Mouse (Mus musculus) spleen, postnatal 4 days (tissue): ENCODE results near the gene Zswim4.

ENCODE experiments used
- DNase-seq, 2 experiments: peaks; one replicate each; pipeline ENCODE4 v3.0.0; 2022; ENCODE audit warnings: low spot score in 2 of 2

Zswim4 gene

DNA sequence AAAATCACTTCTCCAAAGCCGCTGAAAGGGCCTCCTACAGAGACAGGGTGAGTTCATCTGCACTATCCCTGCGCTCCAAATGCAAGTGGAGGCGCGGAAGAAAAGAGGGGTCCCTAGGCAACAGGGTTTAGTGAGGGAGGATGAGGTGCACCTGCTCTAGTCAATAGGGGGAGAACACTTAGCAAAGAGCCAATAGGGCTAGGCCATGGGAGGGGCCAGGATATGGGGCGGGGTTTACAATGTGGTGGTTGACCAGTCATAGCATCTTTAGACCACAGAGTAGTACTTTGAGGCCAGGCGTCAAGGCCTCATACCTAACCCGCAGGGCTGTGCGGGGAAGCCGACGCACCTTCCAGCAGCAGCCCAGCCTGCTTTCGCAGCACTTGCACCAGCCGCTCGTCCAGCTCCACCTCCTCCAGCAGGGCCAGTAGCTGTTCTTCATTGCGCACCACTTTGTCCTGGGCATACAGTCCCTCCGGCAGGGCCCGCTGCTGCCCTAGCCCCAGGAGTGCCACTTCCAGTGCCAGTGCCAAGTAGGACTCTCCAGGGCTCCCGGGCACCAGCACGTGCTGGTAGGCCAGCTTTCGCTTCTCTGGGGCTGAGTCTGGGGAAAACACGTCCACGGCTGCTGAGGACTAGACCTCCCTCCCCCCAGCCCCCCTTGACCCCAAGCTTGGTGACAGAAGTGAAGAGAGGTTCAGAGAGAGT is 13.4 kb downstream of the Zswim4 start:
- DNase-seq = no peak

DNA sequence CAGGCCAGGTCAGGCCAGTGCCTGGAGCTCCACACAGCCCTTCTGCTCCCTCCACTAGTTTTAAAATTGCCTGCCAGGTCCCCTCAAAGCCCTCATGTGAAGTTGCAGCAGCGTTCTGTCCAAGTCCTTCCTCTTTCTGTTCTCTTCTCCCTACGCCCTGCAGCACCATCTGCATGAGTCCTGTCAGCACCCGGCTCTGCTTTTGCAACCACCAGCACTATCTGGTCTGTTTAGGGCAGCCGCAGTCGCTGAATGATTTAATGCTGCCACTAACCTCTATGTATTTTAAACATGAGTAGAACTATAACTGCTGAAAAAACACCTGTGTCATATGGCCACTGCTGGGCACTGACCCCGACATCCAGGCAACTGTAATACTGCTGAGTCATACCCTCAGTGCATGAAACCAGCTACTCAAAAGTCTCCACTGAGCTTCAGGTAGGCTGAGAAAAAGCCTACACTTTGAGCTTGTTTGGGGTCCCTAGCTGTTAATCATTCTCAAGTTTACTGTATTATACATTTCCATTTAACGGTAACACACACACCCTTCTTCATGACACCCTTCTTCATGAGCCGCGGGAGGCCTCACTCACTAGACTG is 14.2 kb downstream of the Zswim4 start:
- no peak for DNase-seq

DNA sequence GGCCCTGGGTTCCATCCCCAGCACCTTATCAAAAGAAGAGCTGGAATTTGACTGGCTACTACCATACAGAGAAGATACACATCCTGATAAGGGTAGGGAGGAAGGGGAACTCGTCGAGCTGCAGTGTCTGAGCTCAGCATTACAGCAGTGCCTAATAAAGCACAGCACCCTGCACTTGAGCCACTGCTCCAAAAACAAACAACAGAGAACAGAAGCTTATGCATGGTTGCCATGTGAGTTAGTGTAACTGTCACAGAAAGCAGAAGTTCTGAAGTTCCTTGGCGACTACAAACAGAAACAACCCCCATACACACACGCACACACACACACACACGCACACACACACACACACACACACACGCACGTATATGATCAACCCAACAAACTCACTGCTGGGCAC is 16.8 kb downstream of the Zswim4 start:
- DNase-seq = no peak

DNA sequence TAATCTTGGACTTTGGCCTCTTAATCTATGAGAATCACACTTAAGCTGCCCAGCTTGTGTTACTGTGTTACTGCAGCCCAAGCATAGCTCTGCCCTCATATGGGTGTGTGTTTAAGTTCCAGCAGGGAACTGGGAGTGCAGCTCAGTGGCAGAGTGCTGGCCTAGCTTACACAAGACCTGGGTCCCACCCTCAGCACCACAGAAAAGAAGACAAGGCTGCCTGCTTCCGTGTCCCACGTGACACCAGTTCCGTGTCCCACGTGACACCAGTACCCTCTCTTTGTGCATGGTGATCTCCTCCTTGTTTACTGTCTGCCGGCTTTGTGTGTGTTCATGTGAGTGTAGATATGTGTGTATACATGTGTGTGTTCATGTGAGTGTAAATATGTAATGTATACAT is 18.7 kb downstream of the Zswim4 start:
- no peak for DNase-seq

DNA sequence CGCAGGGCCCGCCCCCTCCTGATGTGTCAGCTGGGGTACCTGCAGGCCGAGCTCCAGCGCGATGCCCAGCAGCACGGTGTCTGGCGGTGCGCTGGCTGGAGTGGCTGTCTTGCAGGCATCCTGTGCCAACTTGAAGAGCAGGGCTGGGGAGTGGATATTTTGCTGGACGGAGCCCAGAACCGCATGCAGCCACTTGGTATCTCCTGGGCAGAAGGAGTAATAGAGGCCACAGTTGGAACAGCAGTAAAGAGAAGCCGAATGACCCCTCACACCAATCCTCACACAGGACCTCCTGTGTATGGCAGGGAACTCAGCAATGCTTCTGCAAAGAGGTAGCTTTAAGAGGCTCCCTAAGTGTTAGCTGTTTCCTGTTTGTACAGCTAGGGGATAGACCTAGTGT is 19.6 kb downstream of the Zswim4 start:
- DNase-seq = no peak

DNA sequence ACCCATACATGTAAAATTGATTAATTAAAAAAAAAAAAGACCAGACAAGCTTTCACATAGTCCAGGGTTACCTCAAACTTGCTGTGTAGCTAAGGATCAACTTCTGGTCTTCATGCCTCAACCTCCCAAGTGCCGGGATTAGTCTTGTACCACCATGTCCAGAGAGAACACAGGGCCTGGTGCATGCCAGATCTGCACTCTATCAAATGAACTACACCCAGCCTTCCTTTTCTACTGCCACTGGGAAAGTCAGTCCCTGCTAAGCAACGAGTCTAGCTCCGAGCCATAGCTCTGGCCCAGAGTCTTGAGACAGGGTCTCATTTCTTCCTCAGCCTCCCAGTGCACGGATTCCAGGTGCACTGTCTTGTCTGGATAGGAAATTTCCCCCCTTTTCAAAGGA is 23.6 kb downstream of the Zswim4 start:
- DNase-seq = no peak

DNA sequence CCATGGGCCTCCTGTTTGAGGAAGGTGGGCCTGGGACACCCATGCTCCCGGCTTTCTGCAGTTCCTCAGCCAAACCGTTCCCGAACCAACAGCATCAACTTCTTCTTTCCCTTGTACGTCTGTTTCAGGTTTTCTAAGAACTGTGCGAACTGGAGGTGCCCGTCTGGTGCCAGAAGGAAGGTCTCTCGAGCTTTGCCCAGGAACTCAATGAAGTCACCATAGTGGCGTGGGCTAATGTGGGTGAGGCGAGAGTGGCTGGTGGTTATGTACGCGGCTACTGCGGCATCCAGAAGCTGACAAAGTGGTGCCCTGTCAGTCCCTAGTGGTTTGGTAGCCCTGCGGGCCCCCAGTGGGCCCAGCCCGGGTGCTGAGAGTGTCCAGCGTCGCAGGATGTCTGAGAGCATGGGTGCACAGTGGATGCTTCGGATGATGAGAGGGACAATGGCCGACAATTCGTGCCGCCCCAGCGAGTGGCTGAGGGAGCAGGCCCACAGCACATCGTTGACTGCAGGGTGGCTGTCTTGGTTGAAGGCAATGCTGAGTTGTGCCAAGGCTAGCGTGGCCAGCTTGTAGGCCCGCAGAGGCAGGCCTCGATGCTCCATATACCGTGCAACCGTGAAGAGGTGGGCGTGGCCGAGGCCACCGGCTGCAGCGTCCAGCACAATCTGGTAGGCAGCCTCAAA is 24.8 kb downstream of the Zswim4 start:
- DNase-seq = no peak

DNA sequence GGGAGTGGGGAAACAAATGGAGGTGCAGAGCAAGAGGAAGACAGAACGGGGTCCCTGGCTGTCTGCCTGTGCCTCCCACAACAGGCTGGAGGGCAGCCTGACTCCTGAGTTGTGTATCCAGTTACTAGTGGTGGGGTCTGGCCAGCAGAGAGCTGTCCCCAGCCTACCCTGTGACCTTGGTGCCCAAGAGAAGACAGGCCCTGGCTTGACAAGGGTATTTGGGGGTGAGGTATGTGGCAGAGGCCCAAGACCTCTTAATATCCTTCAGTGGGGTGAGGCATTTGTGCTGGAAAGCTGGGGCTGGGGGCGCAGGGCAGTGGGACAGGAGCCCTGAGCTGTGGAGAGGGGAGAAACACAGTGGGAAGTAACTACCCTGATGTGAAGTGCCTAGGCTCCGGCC is 25.7 kb downstream of the Zswim4 start:
- DNase-seq = no peak

DNA sequence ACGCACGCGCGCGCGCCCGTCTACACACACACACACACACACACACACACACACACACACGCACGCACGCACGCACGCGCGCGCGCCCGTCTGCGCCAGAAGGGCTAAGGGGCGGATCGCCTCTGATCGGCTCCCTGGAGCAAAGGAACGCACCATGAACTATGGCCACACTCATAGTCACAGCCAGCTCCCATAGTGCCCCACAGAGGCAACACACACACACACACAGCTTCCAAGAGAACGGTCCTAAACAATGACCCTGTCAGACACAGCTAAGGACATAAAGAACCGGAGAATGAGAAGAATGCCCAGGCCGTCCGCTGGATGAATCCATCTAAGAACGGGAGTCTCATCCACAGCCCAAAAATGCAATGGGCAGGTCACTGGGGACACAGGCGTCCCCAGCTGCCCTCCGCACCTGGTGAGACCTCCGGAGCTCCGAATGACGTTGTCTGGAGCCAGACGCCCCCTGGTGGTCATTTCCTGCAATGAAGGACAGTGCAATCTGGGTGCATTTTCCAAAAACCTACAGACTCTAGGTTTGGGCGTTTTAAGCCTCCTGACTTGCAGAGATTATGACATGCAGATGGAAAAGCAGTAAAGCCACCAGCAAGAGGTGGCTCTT is 26.6 kb downstream of the Zswim4 start:
- DNase-seq = peak; percentile 80 to 93

DNA sequence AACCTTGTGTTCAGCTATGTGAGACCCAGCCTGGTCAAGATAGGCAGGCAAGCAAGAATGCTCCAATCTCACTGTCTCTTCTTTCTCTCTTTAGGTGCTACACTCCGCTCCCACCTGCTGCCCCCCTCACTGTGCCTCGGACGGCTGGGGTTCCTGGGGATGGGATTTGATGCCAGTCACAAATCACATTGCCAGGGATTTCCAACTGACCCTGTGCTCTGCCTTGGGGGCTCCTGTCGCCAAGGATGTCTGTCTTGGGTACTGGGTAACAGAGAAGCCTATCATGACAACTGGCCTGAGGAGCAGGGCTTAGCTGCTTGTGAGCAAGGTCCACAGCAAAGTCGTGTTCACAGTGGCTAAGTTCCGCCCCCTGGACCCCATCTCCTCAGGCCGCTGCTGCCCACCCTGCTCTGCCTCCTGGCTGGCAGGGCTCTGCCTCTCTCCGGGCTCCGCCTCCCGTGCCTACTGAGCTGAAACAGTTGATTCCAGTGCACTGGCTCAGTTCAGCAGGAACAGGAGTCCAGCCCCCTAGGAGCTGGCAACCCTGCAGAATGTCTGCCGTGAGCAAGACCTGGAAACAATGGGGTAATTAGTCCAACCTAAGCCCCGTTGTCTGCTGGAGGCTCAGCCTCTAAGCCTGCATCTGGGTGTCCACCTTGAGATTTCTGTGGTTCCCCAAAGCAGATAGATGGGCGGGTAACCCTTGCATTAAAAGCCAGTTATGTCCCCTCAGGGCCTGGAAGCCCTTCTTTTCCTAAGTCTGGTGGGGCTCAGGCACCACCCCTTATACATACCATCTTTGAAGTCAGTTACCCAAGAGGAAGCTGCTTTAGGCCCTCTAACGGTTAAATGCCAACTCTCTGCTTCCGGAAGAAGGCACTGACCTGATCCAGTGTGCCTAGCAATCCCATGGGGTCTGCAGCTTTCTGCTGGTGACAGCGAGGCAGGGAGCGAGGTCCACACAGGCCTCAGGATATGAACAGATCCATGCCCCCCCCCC is 28.2 kb downstream of the Zswim4 start:
- DNase-seq = no peak

DNA sequence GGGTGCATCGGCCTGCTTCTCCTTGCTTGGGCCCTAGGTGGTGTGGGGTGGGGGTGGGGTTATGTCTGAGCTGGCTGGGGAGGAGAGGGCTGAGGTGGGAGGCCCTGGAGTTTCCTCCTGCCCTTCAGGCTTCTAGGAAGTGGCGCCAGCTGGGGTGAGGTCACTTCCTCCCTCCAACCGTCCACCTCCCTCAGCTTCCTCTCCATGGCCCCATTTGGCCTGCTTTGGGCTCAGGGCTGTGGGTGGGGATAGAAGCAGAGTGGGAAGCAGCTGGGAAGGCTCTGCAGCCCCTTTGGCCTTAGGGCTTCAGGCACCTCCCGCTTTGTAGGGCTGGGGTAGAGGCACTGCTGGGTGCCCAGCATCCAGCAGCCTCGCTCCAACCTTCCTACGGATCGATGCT is 29.0 kb downstream of the Zswim4 start:
- peak; percentile 56 to 74 for DNase-seq

DNA sequence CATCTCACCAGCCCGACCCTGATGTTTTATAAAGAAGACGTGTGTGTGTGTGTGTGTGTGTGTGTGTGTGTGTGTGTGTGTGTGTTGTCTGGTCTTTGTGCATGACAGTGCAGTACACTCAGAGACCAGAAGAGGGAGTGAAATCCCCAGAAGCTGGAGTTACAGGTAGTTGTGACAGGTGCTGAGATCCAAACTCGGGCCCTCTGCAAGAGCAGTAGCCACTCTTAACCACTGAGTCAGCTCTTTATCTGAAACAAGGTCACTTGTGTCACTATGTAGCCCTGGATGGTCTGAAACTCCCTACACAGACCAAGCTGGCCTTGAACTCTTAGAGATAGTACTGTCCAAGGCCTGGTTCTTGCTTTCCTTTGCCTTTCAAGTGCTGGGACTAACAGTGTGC is 30.2 kb downstream of the Zswim4 start:
- no peak for DNase-seq

DNA sequence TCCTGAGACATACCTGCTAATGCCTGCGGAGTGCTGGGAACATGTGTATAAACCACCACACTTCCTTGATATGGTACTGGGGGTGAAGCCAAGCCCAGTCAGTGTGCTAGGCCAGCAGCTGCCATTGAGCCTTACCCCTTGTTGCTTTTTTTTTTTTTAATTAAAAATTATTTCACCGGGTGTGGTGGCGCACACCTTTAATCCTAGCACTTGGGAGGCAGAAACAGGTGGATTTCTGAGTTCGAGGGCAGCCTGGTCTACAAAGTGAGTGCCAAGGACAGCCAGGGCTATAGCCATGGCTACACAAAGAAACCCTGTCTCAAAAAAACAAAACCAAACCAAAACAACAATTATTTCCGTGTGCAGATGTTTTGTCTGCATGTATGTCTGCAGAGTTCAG is 31.8 kb downstream of the Zswim4 start:
- no peak for DNase-seq

DNA sequence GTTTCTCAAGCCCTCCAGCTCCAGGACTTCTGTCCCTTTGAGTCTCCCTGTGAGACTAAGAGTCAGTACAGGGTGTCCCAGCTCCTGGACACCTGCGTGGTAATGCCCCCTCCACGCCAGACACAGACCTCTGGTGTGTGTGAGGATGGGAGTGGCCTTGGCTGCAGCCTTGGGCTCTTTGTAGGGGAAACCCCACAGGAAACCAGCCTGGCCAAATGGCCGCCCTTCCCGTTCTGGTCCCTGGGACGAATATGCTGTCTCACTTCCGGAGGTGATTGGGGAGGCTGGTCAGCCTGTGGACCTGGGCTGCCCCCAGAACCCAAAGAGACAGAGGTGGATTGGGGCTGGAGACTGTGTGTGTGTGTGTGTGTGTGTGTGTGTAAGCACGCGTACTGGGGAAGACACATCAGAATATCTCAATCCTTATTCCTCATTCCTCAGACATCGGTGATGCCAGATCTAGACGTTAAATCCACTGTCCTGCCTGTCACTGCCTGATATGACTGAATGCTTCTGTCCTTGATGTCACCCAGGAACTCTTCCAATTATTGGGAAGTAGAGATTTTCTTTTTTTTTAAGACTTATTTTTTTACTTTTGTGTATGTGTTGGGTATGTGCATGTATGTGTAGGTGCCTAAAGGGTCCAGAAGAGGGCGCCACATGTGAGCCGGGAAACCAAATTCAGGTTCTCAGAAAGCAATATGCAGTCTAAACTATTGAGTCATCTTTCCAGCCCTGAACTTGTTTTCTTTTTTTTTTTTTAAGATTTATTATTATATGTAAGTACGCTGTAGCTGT is 32.7 kb downstream of the Zswim4 start:
- peak; percentile 46 to 76 for DNase-seq

DNA sequence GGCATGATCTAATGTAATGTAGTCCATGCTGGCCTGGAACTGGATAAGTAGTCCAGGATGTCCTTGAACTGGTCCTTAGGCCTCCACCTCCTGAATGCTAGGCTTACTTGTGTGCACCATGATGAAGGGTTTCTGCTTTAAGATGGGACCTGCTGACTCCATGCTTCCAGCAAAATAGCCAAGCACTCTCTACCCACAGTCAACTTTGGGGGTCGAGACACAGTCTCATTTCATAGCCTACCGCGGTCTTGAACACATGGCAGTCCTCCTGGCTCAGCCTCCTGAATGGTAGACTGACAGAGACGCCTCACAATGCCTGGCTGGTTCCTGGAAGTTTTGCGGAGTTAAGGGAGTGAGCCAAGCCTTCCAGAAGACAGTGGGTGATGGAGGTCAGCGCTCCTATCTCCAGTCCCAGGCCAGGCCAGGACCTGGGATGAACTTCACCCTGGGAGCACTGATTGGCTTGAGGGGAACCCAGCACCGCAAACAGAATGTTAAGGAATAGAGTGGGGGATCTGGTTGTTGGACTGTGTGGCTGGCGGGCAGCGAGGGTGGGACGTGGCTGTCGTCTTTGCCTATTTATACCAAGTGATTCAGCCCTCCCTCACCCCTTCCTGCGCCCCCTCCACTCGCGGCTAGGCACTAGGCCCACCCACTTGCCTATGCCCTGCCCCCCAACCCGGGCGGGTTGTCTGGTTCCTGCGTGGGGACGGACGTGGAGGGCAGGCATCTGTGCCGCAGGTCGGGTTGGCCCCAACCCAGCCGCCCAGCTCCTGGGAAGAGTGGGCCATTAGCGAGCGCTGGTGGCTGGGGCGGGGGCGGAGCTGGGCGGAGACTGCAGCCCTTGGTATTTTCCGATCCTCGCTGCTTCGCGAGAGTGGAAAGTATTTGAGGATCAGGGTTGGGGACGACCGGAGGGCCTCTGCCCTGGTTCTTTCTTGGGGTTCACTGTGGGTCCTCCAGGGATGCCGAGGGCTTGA is 33.6 kb downstream of the Zswim4 start:
- DNase-seq = peak; percentile 64 to 78

DNA sequence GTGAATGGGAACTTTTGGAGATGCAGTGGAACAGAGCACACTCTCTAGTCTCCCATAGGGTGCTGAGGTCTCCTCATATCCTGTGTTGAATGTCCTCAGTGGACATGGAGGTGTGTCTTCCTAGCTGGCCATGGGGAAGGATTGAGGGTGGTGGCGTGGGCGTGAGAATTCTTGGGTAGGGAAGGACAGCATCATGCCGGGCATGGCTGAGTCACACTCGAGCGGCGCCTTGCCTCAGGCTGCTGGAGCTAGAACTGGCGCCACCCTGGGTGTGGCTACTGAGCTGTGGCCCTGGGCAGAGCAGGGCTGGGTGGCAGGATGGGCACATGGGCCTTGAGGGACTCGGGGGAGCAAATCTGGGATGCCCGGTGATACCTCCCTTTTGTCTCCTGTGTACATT is 34.4 kb downstream of the Zswim4 start:
- DNase-seq = peak in 1 of 2 experiments; percentile 25

DNA sequence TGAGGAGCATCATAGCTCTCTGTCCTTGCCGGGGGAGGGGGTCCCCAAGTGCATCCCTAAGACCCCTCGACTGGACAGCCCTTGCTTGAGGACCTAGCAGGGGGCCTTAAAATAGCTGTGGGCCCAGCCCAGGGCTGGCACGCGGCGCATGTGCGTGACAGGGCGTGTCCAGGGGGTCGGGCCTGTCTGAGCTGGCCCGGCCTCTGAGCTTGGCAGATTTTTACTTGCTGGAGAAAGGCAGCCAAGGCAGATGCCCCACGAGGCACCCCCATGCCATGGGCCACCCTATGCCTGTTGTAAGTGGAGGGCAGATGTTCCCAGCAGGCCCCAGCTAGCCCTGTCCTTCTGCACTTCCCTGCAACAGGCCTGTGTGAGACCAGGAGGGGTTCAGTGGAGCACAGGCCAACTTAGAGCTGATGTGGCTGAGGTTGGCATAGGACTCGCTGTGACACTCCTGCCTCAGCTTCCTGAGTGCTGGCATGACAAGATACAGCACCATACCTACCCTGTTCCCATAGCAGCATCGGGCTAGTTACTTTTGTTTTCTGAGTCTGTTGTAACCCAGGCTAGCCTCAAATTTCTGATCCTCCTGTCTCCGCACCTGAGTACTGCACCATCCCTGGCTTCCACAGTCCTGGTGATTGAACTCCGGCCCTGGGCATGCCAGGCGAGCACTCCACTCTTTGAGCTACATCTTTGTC is 35.2 kb downstream of the Zswim4 start:
- peak in 1 of 2 experiments; percentile 19 for DNase-seq

DNA sequence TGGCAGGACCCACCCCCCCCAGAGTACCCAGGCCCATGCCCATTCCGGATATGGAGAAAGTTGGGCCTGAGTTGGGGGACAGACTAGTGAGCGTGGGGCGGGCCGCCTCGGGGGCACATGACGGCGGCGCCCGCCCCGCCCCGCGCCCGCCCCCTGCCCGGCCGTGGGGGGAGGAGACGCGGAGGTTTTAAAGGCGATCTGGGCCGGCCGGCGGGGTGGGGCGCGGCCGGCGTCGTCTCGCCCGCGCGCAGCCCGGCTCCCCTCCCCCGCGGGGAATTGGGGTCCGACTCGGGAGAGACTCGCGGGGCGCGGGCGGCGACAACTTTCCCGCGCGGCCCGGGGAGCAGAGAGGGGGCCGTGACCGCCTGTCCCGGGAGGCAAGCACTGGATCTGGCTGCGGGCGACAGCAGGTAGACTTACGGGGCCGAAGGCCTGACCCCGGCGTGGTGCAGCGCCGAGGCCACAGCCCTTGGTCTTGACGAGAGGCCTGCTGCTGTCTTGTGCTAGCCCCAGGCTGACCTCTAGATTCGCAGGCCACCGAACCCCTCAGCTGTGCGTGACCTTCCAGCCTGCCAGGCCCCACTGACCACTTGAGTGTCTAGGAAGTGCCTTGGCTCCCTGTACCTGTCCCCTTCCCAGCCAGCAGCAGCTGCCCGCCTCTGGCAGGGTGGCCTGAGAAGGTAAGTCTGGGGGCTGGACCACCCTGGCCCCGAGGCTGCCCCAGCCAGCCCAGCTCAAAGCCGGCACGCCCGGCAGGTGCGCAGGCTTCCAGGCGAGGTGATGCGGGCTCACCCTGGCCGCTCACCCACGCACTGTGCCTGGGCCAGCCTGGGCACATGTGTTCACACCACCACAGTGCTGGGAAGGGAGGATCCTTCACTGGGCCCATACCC is 36.0 kb downstream of the Zswim4 start:
- DNase-seq = peak; percentile 59 to 79
